Mouse (Mus musculus): ENCODE measurements around the gene Gbp3. TPM values are rescaled to one million over a fixed set of nuclear protein-coding genes. Genes with fewer than 3 reads are reported as not detected.

The Gbp3 gene
- polyA plus RNA-seq, 1 experiment from 2014 or later, result 1.1 TPM

DNA sequence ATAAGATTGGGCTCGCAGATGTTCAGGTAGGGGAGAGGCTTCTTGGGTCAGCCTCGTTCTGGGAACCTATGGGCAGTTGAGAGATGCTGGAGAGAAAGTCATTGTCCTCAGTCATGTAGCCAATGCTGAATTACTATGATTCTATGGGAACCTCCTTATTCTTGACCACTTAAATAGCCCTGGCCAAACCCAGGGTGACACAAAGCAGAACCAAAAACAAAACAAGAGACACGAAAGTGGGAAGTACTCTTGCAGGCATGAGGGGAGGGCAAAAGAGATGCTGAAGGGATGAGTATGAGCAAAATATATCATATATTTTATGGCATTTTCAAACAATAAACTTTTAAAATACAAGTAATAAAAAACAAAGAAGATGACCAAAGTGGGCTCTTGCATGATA lies 17.3 kb downstream of the Gbp3 start:
- H3K36me3 ChIP-seq (ENCODE audit: control insufficient read depth, insufficient read depth, low read length), result no peaks in the 10 kb centered on the region
- H3K9ac ChIP-seq (ENCODE audit: low read depth, low read length), result no peak overlapping the region
- no peak overlapping the region for H3K4me2 ChIP-seq (ENCODE audit: low read length)
- ATAC-seq, result no peak
- no peak overlapping the region for H3K27ac ChIP-seq (ENCODE audit: low read depth, low read length)
- H3K4me3 ChIP-seq (ENCODE audit: low read length), result no peak overlapping the region
- no peaks in the 10 kb centered on the region for H3K4me1 ChIP-seq (ENCODE audit: control insufficient read depth, insufficient read depth, low read depth, low read length)
- no peaks in the 10 kb centered on the region for H3K27me3 ChIP-seq (replicated peaks; ENCODE audit: control insufficient read depth, insufficient read depth, low read length)
- H3K9me3 ChIP-seq (ENCODE audit: control insufficient read depth, low read length), result no peaks in the 10 kb centered on the region
- WGBS, result 83% methylated on average over 3 of the region's 3 CpGs

DNA sequence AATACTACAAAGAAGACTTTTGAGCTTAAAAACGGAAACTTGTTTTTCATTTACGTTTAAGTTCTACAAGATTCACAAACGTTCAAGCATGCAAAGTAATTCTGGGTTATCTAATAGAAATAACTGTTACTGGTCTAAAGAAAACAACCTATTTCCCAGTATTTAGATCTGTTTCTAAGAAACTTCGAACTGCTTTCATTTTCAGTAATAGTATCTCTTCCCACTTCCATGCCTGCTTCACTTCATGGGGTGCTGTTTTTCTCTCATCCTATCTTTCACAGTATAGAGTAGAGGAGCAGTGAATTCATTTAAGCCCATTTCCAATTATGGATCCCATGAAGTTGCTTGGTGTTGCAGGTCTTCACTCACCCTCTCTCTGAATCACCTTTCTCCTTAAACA lies 18.5 kb downstream of the Gbp3 start:
- no peaks in the 10 kb centered on the region for H3K4me1 ChIP-seq (ENCODE audit: control insufficient read depth, insufficient read depth, low read depth, low read length)
- no peaks in the 10 kb centered on the region for H3K9me3 ChIP-seq (ENCODE audit: control insufficient read depth, low read length)
- H3K27me3 ChIP-seq (replicated peaks; ENCODE audit: control insufficient read depth, insufficient read depth, low read length), result no peaks in the 10 kb centered on the region
- H3K4me2 ChIP-seq (ENCODE audit: low read length), result no peak overlapping the region
- H3K4me3 ChIP-seq (ENCODE audit: low read length), result no peak overlapping the region
- no peak for ATAC-seq
- H3K27ac ChIP-seq (ENCODE audit: low read depth, low read length), result no peak overlapping the region
- H3K36me3 ChIP-seq (ENCODE audit: control insufficient read depth, insufficient read depth, low read length), result no peaks in the 10 kb centered on the region
- WGBS, result 91% methylated on average over 4 of the region's 4 CpGs
- no peak overlapping the region for H3K9ac ChIP-seq (ENCODE audit: low read depth, low read length)

DNA sequence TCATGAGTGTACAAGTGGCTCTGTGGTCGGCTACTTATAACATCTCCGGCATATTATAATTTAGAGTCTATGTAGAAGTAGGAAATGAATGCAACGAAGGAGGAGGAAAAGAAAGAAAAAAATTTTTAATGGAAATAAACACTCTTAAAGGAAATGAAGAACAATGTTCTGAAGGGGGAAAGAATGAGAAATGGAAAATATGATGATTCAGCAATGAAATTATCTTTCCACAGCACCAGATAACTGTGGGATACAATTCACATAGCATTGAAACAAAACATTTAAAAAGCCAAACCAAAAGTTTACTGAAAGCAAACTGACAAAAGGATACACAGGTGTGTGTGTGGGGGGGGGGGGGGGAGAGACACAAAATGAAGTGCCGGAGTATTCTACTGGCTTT lies 23.2 kb downstream of the Gbp3 start:
- H3K27me3 ChIP-seq (replicated peaks; ENCODE audit: control insufficient read depth, insufficient read depth, low read length), result no peaks in the 10 kb centered on the region
- H3K9ac ChIP-seq (ENCODE audit: low read depth, low read length), result no peak overlapping the region
- no peaks in the 10 kb centered on the region for H3K36me3 ChIP-seq (ENCODE audit: control insufficient read depth, insufficient read depth, low read length)
- no peaks in the 10 kb centered on the region for H3K4me1 ChIP-seq (ENCODE audit: control insufficient read depth, insufficient read depth, low read depth, low read length)
- H3K4me3 ChIP-seq (ENCODE audit: low read length), result no peak overlapping the region
- ATAC-seq, result no peak
- H3K27ac ChIP-seq (ENCODE audit: low read depth, low read length), result no peak overlapping the region
- H3K4me2 ChIP-seq (ENCODE audit: low read length), result no peak overlapping the region
- 91% methylated on average over 4 of the region's 4 CpGs for WGBS
- no peaks in the 10 kb centered on the region for H3K9me3 ChIP-seq (ENCODE audit: control insufficient read depth, low read length)

DNA sequence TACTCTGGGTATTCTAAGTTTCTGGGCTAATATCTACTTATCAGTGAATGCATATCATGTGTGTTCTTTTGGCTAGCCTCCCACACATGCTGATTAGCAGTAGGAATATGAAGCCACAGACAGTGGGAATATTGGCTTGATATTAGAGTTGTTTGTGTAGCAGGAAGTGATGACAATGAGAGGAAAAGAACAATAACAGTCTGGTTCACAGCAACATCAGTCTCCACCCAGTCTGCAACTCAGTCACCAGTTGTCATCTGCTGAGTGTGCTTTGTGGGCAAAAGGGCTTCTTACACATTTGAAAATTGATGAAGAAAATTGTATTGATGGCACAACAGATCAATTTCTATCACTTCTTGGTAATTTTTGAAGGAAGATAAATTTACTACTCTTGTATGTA lies 27.6 kb downstream of the Gbp3 start:
- H3K9ac ChIP-seq (ENCODE audit: low read depth, low read length), result no peak overlapping the region
- no peak for ATAC-seq
- H3K36me3 ChIP-seq (ENCODE audit: control insufficient read depth, insufficient read depth, low read length), result no peaks in the 10 kb centered on the region
- no peak overlapping the region for H3K27ac ChIP-seq (ENCODE audit: low read depth, low read length)
- no peak overlapping the region for H3K4me3 ChIP-seq (ENCODE audit: low read length)
- no peaks in the 10 kb centered on the region for H3K9me3 ChIP-seq (ENCODE audit: control insufficient read depth, low read length)
- H3K4me1 ChIP-seq (ENCODE audit: control insufficient read depth, insufficient read depth, low read depth, low read length), result no peaks in the 10 kb centered on the region
- H3K27me3 ChIP-seq (replicated peaks; ENCODE audit: control insufficient read depth, insufficient read depth, low read length), result no peaks in the 10 kb centered on the region
- no peak overlapping the region for H3K4me2 ChIP-seq (ENCODE audit: low read length)

DNA sequence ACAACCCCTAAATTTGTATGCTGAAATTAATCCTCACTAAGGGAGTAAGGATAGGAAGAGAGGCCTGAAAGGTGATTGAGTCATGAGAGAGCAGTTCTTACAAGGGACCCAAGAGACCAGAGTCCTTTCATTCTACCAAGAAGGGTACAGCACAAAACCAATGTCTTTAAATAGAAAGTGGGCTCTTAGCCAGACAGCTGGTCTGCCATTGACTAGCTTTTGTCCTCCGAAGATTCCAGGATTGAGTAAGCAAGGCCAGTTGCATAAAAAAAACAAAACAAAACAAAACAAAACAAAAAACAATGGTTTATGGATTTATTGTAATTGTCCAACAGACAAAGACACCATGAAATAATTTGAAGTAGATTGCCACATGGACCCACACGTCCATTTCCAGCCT lies 29.1 kb downstream of the Gbp3 start:
- no peak overlapping the region for H3K4me2 ChIP-seq (ENCODE audit: low read length)
- H3K9ac ChIP-seq (ENCODE audit: low read depth, low read length), result no peak overlapping the region
- no peak overlapping the region for H3K4me3 ChIP-seq (ENCODE audit: low read length)
- no peak for ATAC-seq
- 83% methylated on average over 2 of the region's 2 CpGs for WGBS
- H3K36me3 ChIP-seq (ENCODE audit: control insufficient read depth, insufficient read depth, low read length), result no peaks in the 10 kb centered on the region
- no peak overlapping the region for H3K27ac ChIP-seq (ENCODE audit: low read depth, low read length)
- H3K9me3 ChIP-seq (ENCODE audit: control insufficient read depth, low read length), result no peaks in the 10 kb centered on the region
- H3K27me3 ChIP-seq (replicated peaks; ENCODE audit: control insufficient read depth, insufficient read depth, low read length), result no peaks in the 10 kb centered on the region
- no peaks in the 10 kb centered on the region for H3K4me1 ChIP-seq (ENCODE audit: control insufficient read depth, insufficient read depth, low read depth, low read length)

DNA sequence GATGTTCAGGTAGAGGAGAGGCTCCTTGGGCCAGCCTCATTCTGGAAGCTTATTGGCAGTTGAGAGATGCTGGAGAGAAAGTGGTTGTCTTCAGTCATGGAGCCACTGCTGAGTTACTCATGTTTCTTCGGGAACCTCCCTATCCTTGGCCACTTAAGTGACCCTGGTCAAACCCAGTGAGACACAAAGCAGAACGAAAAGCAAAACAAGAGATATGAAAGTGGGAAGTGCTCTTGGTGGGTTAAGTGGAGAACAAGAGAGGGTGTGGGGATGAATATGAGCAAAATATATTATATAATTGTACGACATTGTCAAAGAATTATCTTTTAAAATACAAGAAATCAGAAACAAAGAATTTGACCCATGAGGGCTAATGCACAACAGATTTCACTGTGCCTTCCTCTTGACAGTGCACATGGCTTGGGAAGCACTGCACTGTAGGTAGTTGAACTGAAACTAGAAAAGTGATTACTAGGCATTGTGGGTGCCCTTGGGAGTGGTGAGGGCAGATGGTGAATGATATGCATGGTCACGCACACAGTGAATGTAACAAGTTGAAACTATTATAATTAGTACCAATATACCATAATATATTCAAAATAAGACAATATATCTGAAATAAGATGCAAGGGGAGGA lies 30.7 kb downstream of the Gbp3 start:
- H3K36me3 ChIP-seq (ENCODE audit: control insufficient read depth, insufficient read depth, low read length), result no peaks in the 10 kb centered on the region
- H3K27ac ChIP-seq (ENCODE audit: low read depth, low read length), result no peak overlapping the region
- no peaks in the 10 kb centered on the region for H3K4me1 ChIP-seq (ENCODE audit: control insufficient read depth, insufficient read depth, low read depth, low read length)
- no peaks in the 10 kb centered on the region for H3K27me3 ChIP-seq (replicated peaks; ENCODE audit: control insufficient read depth, insufficient read depth, low read length)
- ATAC-seq, result no peak
- no peak overlapping the region for H3K4me3 ChIP-seq (ENCODE audit: low read length)
- no peaks in the 10 kb centered on the region for H3K9me3 ChIP-seq (ENCODE audit: control insufficient read depth, low read length)
- 89% methylated on average over 4 of the region's 4 CpGs for WGBS
- H3K9ac ChIP-seq (ENCODE audit: low read depth, low read length), result no peak overlapping the region
- no peak overlapping the region for H3K4me2 ChIP-seq (ENCODE audit: low read length)

- no peak for ATAC-seq
- H3K4me2 ChIP-seq (ENCODE audit: low read length), result no peak within 1 kb of the TSS
- no peak within 1 kb of the TSS for H3K27ac ChIP-seq (ENCODE audit: low read depth, low read length)
- no peaks in the 10 kb centered on the region for H3K4me1 ChIP-seq (ENCODE audit: control insufficient read depth, insufficient read depth, low read depth, low read length)
- H3K9ac ChIP-seq (ENCODE audit: low read depth, low read length), result no peak within 1 kb of the TSS
- H3K27me3 ChIP-seq (replicated peaks; ENCODE audit: control insufficient read depth, insufficient read depth, low read length), result no peaks in the 10 kb centered on the region
- WGBS, result 77% methylated on average over 1 of the region's 1 CpGs
- no peaks in the 10 kb centered on the region for H3K9me3 ChIP-seq (ENCODE audit: control insufficient read depth, low read length)
- H3K4me3 ChIP-seq (ENCODE audit: low read length), result no peak within 1 kb of the TSS
- no peaks in the 10 kb centered on the region for H3K36me3 ChIP-seq (ENCODE audit: control insufficient read depth, insufficient read depth, low read length)
These were observed 34.7 kb downstream of the Gbp3 start, which contains the start of gene Gbp2b for GRCm38 (mm10) chr3:142594547-142594946. TSS of gene Gbp2b (plus strand) at chr3:142594847.

- Histone ChIP-seq H3K4me3 (ENCODE audit: low read length) (no peak overlapping the region), H3K27me3 (replicated peaks; ENCODE audit: control insufficient read depth, insufficient read depth, low read length) (no peaks in the 10 kb centered on the region), H3K4me1 (ENCODE audit: control insufficient read depth, insufficient read depth, low read depth, low read length) (no peaks in the 10 kb centered on the region), H3K9ac (ENCODE audit: low read depth, low read length) (no peak overlapping the region), H3K9me3 (ENCODE audit: control insufficient read depth, low read length) (no peaks in the 10 kb centered on the region), H3K27ac (ENCODE audit: low read depth, low read length) (no peak overlapping the region), H3K4me2 (ENCODE audit: low read length) (no peak overlapping the region), H3K36me3 (ENCODE audit: control insufficient read depth, insufficient read depth, low read length) (no peaks in the 10 kb centered on the region)
- ATAC-seq, result no peak
- 80% methylated on average over 3 of the region's 3 CpGs for WGBS
These were observed 38.1 kb downstream of the Gbp3 start for GRCm38 (mm10) chr3:142597923-142598322.

- no peaks in the 10 kb centered on the region for H3K4me1 ChIP-seq (ENCODE audit: control insufficient read depth, insufficient read depth, low read depth, low read length)
- H3K36me3 ChIP-seq (ENCODE audit: control insufficient read depth, insufficient read depth, low read length), result no peaks in the 10 kb centered on the region
- no peaks in the 10 kb centered on the region for H3K27me3 ChIP-seq (replicated peaks; ENCODE audit: control insufficient read depth, insufficient read depth, low read length)
- H3K4me3 ChIP-seq (ENCODE audit: low read length), result no peak overlapping the region
- H3K27ac ChIP-seq (ENCODE audit: low read depth, low read length), result no peak overlapping the region
- no peak for ATAC-seq
- no peaks in the 10 kb centered on the region for H3K9me3 ChIP-seq (ENCODE audit: control insufficient read depth, low read length)
- no peak overlapping the region for H3K9ac ChIP-seq (ENCODE audit: low read depth, low read length)
- H3K4me2 ChIP-seq (ENCODE audit: low read length), result no peak overlapping the region
These were observed 41.8 kb downstream of the Gbp3 start for GRCm38 (mm10) chr3:142601675-142602074.

DNA sequence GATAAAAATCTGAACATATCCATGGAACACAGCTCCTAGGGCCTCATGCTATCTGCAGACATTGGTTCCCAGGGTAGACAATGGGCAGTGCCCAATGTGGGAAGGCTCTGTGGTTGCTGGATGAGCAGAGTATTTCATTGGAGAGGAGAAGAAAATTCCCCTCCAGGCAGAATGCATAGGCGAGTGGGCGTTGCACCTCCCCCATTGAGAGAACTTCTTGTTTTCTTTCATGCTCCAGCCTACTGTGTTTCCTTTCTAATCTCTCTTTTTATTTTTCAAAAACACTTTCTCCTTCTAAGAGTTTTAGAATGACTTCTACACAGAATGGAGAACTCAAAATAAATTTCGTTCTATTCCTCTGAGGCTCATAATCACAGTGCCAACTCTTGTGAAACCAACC lies 58.8 kb downstream of the Gbp3 start:
- no peak for ATAC-seq
- no peaks in the 10 kb centered on the region for H3K36me3 ChIP-seq (ENCODE audit: control insufficient read depth, insufficient read depth, low read length)
- 86% methylated on average over 3 of the region's 3 CpGs for WGBS

More for the DNA sequence above, 58.8 kb downstream of the Gbp3 start:
- Histone ChIP-seq H3K4me1 (ENCODE audit: control insufficient read depth, insufficient read depth, low read depth, low read length) (no peaks in the 10 kb centered on the region; the same call in 1 of the 2 replicates), H3K4me3 (ENCODE audit: low read length) (no peak overlapping the region), H3K27ac (ENCODE audit: low read depth, low read length) (no peak overlapping the region), H3K4me2 (ENCODE audit: low read length) (no peak overlapping the region), H3K27me3 (replicated peaks; ENCODE audit: control insufficient read depth, insufficient read depth, low read length) (no peaks in the 10 kb centered on the region), H3K9me3 (ENCODE audit: control insufficient read depth, low read length) (no peaks in the 10 kb centered on the region), H3K9ac (ENCODE audit: low read depth, low read length) (no peak overlapping the region)
